Mouse (Mus musculus): ENCODE results near the gene Abhd8. TPM values are rescaled to one million over a fixed set of nuclear protein-coding genes. Genes with fewer than 3 reads are reported as not detected.

Gene Abhd8
- polyA plus RNA-seq, 1 experiment, result not detected

- Histone ChIP-seq H3K4me3 (ENCODE audit: insufficient read depth, low read depth, low read length) (no peak overlapping the region), H3K4me1 (ENCODE audit: control insufficient read depth, insufficient read depth, low read length) (peaks cover 44% of the 10 kb centered on the region), H3K27ac (ENCODE audit: insufficient read depth, low read depth, low read length) (no peak overlapping the region)
- TF ChIP-seq CTCF (IDR thresholded peaks at IDR 0.05; ENCODE audit: insufficient read depth, low read depth, low read length) (no peak), POLR2A (IDR thresholded peaks at IDR 0.05; ENCODE audit: insufficient read depth, low read depth, low read length) (no peak)
- 86% methylated on average over 6 of the region's 6 CpGs for WGBS
Measured at GRCm38 (mm10) chr8:71460716-71461115, 2.7 kb downstream of the Abhd8 start.

GRCm38 (mm10) chr8:71457659-71458270 lies 5.7 kb downstream of the Abhd8 start:
- Histone ChIP-seq H3K27ac (ENCODE audit: insufficient read depth, low read depth, low read length) (no peak overlapping the region), H3K4me1 (ENCODE audit: control insufficient read depth, insufficient read depth, low read length) (peaks cover 32% of the 10 kb centered on the region), H3K4me3 (ENCODE audit: insufficient read depth, low read depth, low read length) (no peak overlapping the region)
- WGBS, result 88% methylated on average over 20 of the region's 20 CpGs
- TF ChIP-seq POLR2A (IDR thresholded peaks at IDR 0.05; ENCODE audit: insufficient read depth, low read depth, low read length) (no peak), CTCF (IDR thresholded peaks at IDR 0.05; ENCODE audit: insufficient read depth, low read depth, low read length) (no peak)

- Histone ChIP-seq H3K27ac (ENCODE audit: insufficient read depth, low read depth, low read length) (no peak overlapping the region), H3K4me1 (ENCODE audit: control insufficient read depth, insufficient read depth, low read length) (peaks cover 27% of the 10 kb centered on the region), H3K4me3 (ENCODE audit: insufficient read depth, low read depth, low read length) (no peak overlapping the region)
- TF ChIP-seq POLR2A (IDR thresholded peaks at IDR 0.05; ENCODE audit: insufficient read depth, low read depth, low read length), result no peak
- no peak for TF ChIP-seq CTCF (IDR thresholded peaks at IDR 0.05; ENCODE audit: insufficient read depth, low read depth, low read length)
- 53% methylated on average over 22 of the region's 22 CpGs for WGBS
Measured at GRCm38 (mm10) chr8:71456906-71457305, 6.5 kb downstream of the Abhd8 start.

GRCm38 (mm10) chr8:71454668-71455067 lies 8.8 kb downstream of the Abhd8 start:
- Histone ChIP-seq H3K4me1 (ENCODE audit: control insufficient read depth, insufficient read depth, low read length) (peaks cover 15% of the 10 kb centered on the region), H3K4me3 (ENCODE audit: insufficient read depth, low read depth, low read length) (no peak overlapping the region), H3K27ac (ENCODE audit: insufficient read depth, low read depth, low read length) (no peak overlapping the region)
- WGBS, result 86% methylated on average over 8 of the region's 8 CpGs
- no peak for TF ChIP-seq CTCF (IDR thresholded peaks at IDR 0.05; ENCODE audit: insufficient read depth, low read depth, low read length)
- no peak for TF ChIP-seq POLR2A (IDR thresholded peaks at IDR 0.05; ENCODE audit: insufficient read depth, low read depth, low read length)

GRCm38 (mm10) chr8:71452669-71453068 lies 10.8 kb downstream of the Abhd8 start:
- H3K4me1 ChIP-seq (ENCODE audit: control insufficient read depth, insufficient read depth, low read length), result 0 out of 2 replicates have a peak, but pooled peaks cover 3% of the 10 kb centered on the region
- no peak overlapping the region for H3K27ac ChIP-seq (ENCODE audit: insufficient read depth, low read depth, low read length)
- TF ChIP-seq CTCF (IDR thresholded peaks at IDR 0.05; ENCODE audit: insufficient read depth, low read depth, low read length) (no peak), POLR2A (IDR thresholded peaks at IDR 0.05; ENCODE audit: insufficient read depth, low read depth, low read length) (no peak)
- no peak overlapping the region for H3K4me3 ChIP-seq (ENCODE audit: insufficient read depth, low read depth, low read length)
- 71% methylated on average over 2 of the region's 2 CpGs for WGBS

- 64% methylated on average over 11 of the region's 11 CpGs for WGBS
- TF ChIP-seq POLR2A (IDR thresholded peaks at IDR 0.05; ENCODE audit: insufficient read depth, low read depth, low read length) (no peak), CTCF (IDR thresholded peaks at IDR 0.05; ENCODE audit: insufficient read depth, low read depth, low read length) (no peak)
- H3K4me3 ChIP-seq (ENCODE audit: insufficient read depth, low read depth, low read length), result no peak overlapping the region
- no peaks in the 10 kb centered on the region for H3K4me1 ChIP-seq (ENCODE audit: control insufficient read depth, insufficient read depth, low read length)
- H3K27ac ChIP-seq (ENCODE audit: insufficient read depth, low read depth, low read length), result no peak overlapping the region
Measured at GRCm38 (mm10) chr8:71451777-71452176, 11.7 kb downstream of the Abhd8 start.

GRCm38 (mm10) chr8:71451337-71451736 lies 12.1 kb downstream of the Abhd8 start:
- WGBS, result 72% methylated on average over 4 of the region's 4 CpGs
- Histone ChIP-seq H3K4me3 (ENCODE audit: insufficient read depth, low read depth, low read length) (no peak overlapping the region), H3K27ac (ENCODE audit: insufficient read depth, low read depth, low read length) (no peak overlapping the region), H3K4me1 (ENCODE audit: control insufficient read depth, insufficient read depth, low read length) (no peaks in the 10 kb centered on the region)
- no peak for TF ChIP-seq POLR2A (IDR thresholded peaks at IDR 0.05; ENCODE audit: insufficient read depth, low read depth, low read length)
- TF ChIP-seq CTCF (IDR thresholded peaks at IDR 0.05; ENCODE audit: insufficient read depth, low read depth, low read length), result no peak

GRCm38 (mm10) chr8:71445096-71445495 lies 18.4 kb downstream of the Abhd8 start:
- TF ChIP-seq POLR2A (IDR thresholded peaks at IDR 0.05; ENCODE audit: insufficient read depth, low read depth, low read length) (no peak), CTCF (IDR thresholded peaks at IDR 0.05; ENCODE audit: insufficient read depth, low read depth, low read length) (no peak)
- 74% methylated on average over 7 of the region's 7 CpGs for WGBS
- H3K4me1 ChIP-seq (ENCODE audit: control insufficient read depth, insufficient read depth, low read length), result no peaks in the 10 kb centered on the region; the same call in 1 of the 2 replicates
- no peak overlapping the region for H3K4me3 ChIP-seq (ENCODE audit: insufficient read depth, low read depth, low read length)
- H3K27ac ChIP-seq (ENCODE audit: insufficient read depth, low read depth, low read length), result no peak overlapping the region

GRCm38 (mm10) chr8:71441404-71441803 lies 22.1 kb downstream of the Abhd8 start:
- Histone ChIP-seq H3K4me3 (ENCODE audit: insufficient read depth, low read depth, low read length) (no peak overlapping the region), H3K4me1 (ENCODE audit: control insufficient read depth, insufficient read depth, low read length) (no peaks in the 10 kb centered on the region; the same call in 1 of the 2 replicates), H3K27ac (ENCODE audit: insufficient read depth, low read depth, low read length) (no peak overlapping the region)
- 1% methylated on average over 7 of the region's 7 CpGs for WGBS
- TF ChIP-seq CTCF (IDR thresholded peaks at IDR 0.05; ENCODE audit: insufficient read depth, low read depth, low read length) (no peak), POLR2A (IDR thresholded peaks at IDR 0.05; ENCODE audit: insufficient read depth, low read depth, low read length) (no peak)

All from olfactory bulb, adult 2 months (tissue).